Mouse (Mus musculus) stomach, postnatal 0 days (tissue): ENCODE measurements around the gene Bach1.

ENCODE experiments used
- CTCF ChIP-seq: IDR thresholded peaks from 2 replicates; pipeline ENCODE4 v1.5.1; 2016; ENCODE audit warnings: antibody characterized with exemption, low read depth, mild to moderate bottlenecking, moderate library complexity
- EP300 ChIP-seq: optimal IDR thresholded peaks from 2 replicates; pipeline ENCODE3; 2016; ENCODE audit warnings: antibody characterized with exemption

GRCm38 (mm10) chr16:87734868-87735381 is 36.2 kb downstream of the Bach1 start:
- TF ChIP-seq CTCF, result no peak
- no peak for TF ChIP-seq EP300
